Mouse (Mus musculus) gastrocnemius, adult 8-10 months (tissue): ENCODE measurements at regions not wholly inside any gene's neighbourhood (a gene's known extent, or its start where the extent isn't known, plus 50 kb on each side); places are given as distances from the start of the nearest gene placed in this dataset.

Experiments used
- DNase-seq, 2 experiments: peaks; one replicate each; pipeline ENCODE4 v3.0.0; 2022; ENCODE audit warnings: low spot score in 2 of 2

GRCm38 (mm10) chr15:59845158-59845739, 171.2 kb downstream of the 4933412E24Rik start:
- DNase-seq = peak; percentile 13 to 15

GRCm38 (mm10) chr15:59836631-59837030, 179.8 kb downstream of the 4933412E24Rik start:
- DNase-seq = no peak

GRCm38 (mm10) chr15:59833232-59833631, 183.2 kb downstream of the 4933412E24Rik start:
- no peak for DNase-seq

- DNase-seq = no peak
These were observed 184.9 kb downstream of the 4933412E24Rik start for GRCm38 (mm10) chr15:59831481-59831880.

GRCm38 (mm10) chr15:59830553-59831462, 185.6 kb downstream of the 4933412E24Rik start:
- no peak for DNase-seq

GRCm38 (mm10) chr15:59828421-59828820, 188.0 kb downstream of the 4933412E24Rik start:
- DNase-seq = peak; percentile 65 to 67

GRCm38 (mm10) chr15:59826164-59826950, 190.1 kb downstream of the 4933412E24Rik start:
- DNase-seq = no peak

- DNase-seq = no peak
These were observed 192.5 kb downstream of the 4933412E24Rik start for GRCm38 (mm10) chr15:59823921-59824320.

GRCm38 (mm10) chr15:59822995-59823681, 193.3 kb downstream of the 4933412E24Rik start:
- no peak for DNase-seq

GRCm38 (mm10) chr15:59820317-59820716, 196.1 kb downstream of the 4933412E24Rik start:
- no peak for DNase-seq

- no peak for DNase-seq
These were observed 200.4 kb downstream of the 4933412E24Rik start for GRCm38 (mm10) chr15:59816031-59816430.

- no peak for DNase-seq
These were observed 204.8 kb downstream of the 4933412E24Rik start for GRCm38 (mm10) chr15:59811566-59811965.

- no peak for DNase-seq
These were observed 207.1 kb downstream of the 4933412E24Rik start for GRCm38 (mm10) chr15:59809361-59809760.

GRCm38 (mm10) chr15:59807723-59808122, 208.7 kb downstream of the 4933412E24Rik start:
- no peak for DNase-seq

GRCm38 (mm10) chr15:59805771-59806170, 210.6 kb downstream of the 4933412E24Rik start:
- DNase-seq = no peak

- no peak for DNase-seq
These were observed 211.6 kb downstream of the 4933412E24Rik start for GRCm38 (mm10) chr15:59804821-59805220.

GRCm38 (mm10) chr15:59804394-59804793, 212.0 kb downstream of the 4933412E24Rik start:
- no peak for DNase-seq

GRCm38 (mm10) chr15:59802276-59802675, 214.1 kb downstream of the 4933412E24Rik start:
- DNase-seq = no peak

GRCm38 (mm10) chr15:59799124-59799815, 217.1 kb downstream of the 4933412E24Rik start:
- no peak for DNase-seq

GRCm38 (mm10) chr15:59798486-59798885, 217.9 kb downstream of the 4933412E24Rik start:
- no peak for DNase-seq

GRCm38 (mm10) chr15:59795717-59796116, 220.7 kb downstream of the 4933412E24Rik start:
- DNase-seq = peak; percentile 41 to 69
